ENCODE assay signal across 9 mouse cellular contexts in genomic region chr17:34152923-34153322, GRCm38 (mm10). TPM values are rescaled to one million over a fixed set of nuclear protein-coding genes. Genes with fewer than 3 reads are reported as not detected.
DNase-seq lines count a peak whose midpoint lies in the region; ATAC-seq lines count a peak whose summit lies in the region.
"Had no signal": no experiment of that assay in that cellular context is flagged by ENCODE, and none has a peak within 500 bp of the region (broad histone marks: within the 10 kb centered on the region; RNA-seq: fewer than 3 reads in every experiment).

TSS of gene H2-DMb1 (plus strand) at chr17:34153072.

- H3K9ac ChIP-seq in midbrain, embryonic 14.5 days (replicated peaks; ENCODE audit: low read length), result no peak within 1 kb of the TSS
- H3K9ac ChIP-seq: hindbrain, embryonic 15.5 days had no signal

- DNase-seq in adrenal gland, adult 2 months, result peak; percentile 52
- DNase-seq in adrenal gland, postnatal 25 days, result no peak
- peak; percentile 60 for DNase-seq in midbrain, embryonic 14.5 days
- DNase-seq in midbrain, embryonic 10.5 days (ENCODE audit: low spot score), result no peak
- peak; percentile 39 for DNase-seq in embryo, embryonic 11 days
- peak; percentile 63 to 67 for DNase-seq in kidney, postnatal 25 days
- DNase-seq in retina, postnatal 7 days (ENCODE audit: low read depth, low spot score), result peak; percentile 55
- DNase-seq in liver, result no peak

- ATAC-seq in midbrain, embryonic 14.5 days (ENCODE audit: low FRiP score, low TSS enrichment), result no peak

- H3K4me1 ChIP-seq in midbrain, embryonic 14.5 days (ENCODE audit: control insufficient read depth, insufficient read depth, low read length), result no peaks in the 10 kb centered on the region
- no peaks in the 10 kb centered on the region for H3K4me1 ChIP-seq in midbrain, embryonic 10.5 days
- H3K4me1 ChIP-seq: hindbrain, embryonic 15.5 days had no signal

- H3K27ac ChIP-seq in midbrain, embryonic 14.5 days (replicated peaks; ENCODE audit: low read depth, low read length), result no peak within 1 kb of the TSS
- H3K27ac ChIP-seq in midbrain, embryonic 10.5 days (replicated peaks), result no peak within 1 kb of the TSS
- H3K27ac ChIP-seq: hindbrain, embryonic 15.5 days had no signal

- H3K4me3 ChIP-seq in midbrain, embryonic 14.5 days (replicated peaks; ENCODE audit: low read depth, low read length), result no peak within 1 kb of the TSS
- no peak within 1 kb of the TSS for H3K4me3 ChIP-seq in midbrain, embryonic 10.5 days
- H3K4me3 ChIP-seq: hindbrain, embryonic 15.5 days had no signal

- WGBS in midbrain, embryonic 14.5 days, result 61% methylated on average over 4 of the region's 4 CpGs
- 69% methylated on average over 4 of the region's 4 CpGs for WGBS in midbrain, embryonic 10.5 days

- no peak within 1 kb of the TSS for H3K4me2 ChIP-seq in midbrain, embryonic 14.5 days (ENCODE audit: low read length)
- H3K4me2 ChIP-seq: hindbrain, embryonic 15.5 days had no signal

- H3K27me3 ChIP-seq in midbrain, embryonic 14.5 days (ENCODE audit: control insufficient read depth, insufficient read depth, low read length), result no peaks in the 10 kb centered on the region
- H3K27me3 ChIP-seq in midbrain, embryonic 10.5 days (ENCODE audit: low read depth, poor library complexity, severe bottlenecking), result no peaks in the 10 kb centered on the region
- H3K27me3 ChIP-seq: hindbrain, embryonic 15.5 days had no signal

- H3K9me3 ChIP-seq in midbrain, embryonic 14.5 days (ENCODE audit: control insufficient read depth, low read length), result no peaks in the 10 kb centered on the region
- no peaks in the 10 kb centered on the region for H3K9me3 ChIP-seq in midbrain, embryonic 10.5 days (replicated peaks)
- H3K9me3 ChIP-seq: hindbrain, embryonic 15.5 days had no signal

- H3K36me3 ChIP-seq in midbrain, embryonic 14.5 days (ENCODE audit: control insufficient read depth, insufficient read depth, low read length), result no peaks in the 10 kb centered on the region
- no peaks in the 10 kb centered on the region for H3K36me3 ChIP-seq in midbrain, embryonic 10.5 days
- H3K36me3 ChIP-seq: hindbrain, embryonic 15.5 days had no signal

RNA-seq across cellular contexts. Expression of gene H2-DMb1, which starts in this region (rescaled TPM):
- 10 to 100 TPM in 1 of 2 experiments, 1 to 10 TPM in 1; 6.4 to 12.3 TPM for total RNA-seq in adrenal gland, adult 2 months (2021)
- 32.6 and 33.3 TPM in 2 replicates for polyA plus RNA-seq in adrenal gland, adult 2 months (2012; rRNA removed)
- 2.4 and 3.0 TPM in 2 replicates for total RNA-seq in adrenal gland, postnatal 25 days (2021)
- 0.38 and 0.91 TPM in 2 replicates for polyA plus RNA-seq in midbrain, embryonic 14.5 days (2014; fragmentation: Nextera tagmentation; extraction: Ambion mirVana)
- polyA plus RNA-seq in midbrain, embryonic 10.5 days (2016; fragmentation: Nextera tagmentation; extraction: Ambion mirVana), result 0.39 TPM in 1 of 2 replicates, not detected in the other

Comparison
In these comparisons a context has a peak if more than half of its experiments do, and no peak if none do; other contexts are left out.
1. RNA of gene H2-DMb1 (polyA plus RNA-seq): 32.6 to 33.3 TPM in adrenal gland, adult 2 months; 0.38 to 0.91 TPM in midbrain, embryonic 14.5 days and 0.39 TPM in midbrain, embryonic 10.5 days; every median in the first group is over 10 times any median in the second.
2. DNase-seq: peak in adrenal gland, adult 2 months (single experiment), embryo, embryonic 11 days (single experiment), kidney, postnatal 25 days (2 of 2) and retina, postnatal 7 days (single experiment); none in adrenal gland, postnatal 25 days (single experiment), midbrain, embryonic 10.5 days (single experiment) and liver (single experiment).
3. Peak in DNase-seq in midbrain, embryonic 14.5 days; RNA of the gene not detected or under 1 TPM.